Mouse (Mus musculus) lung, postnatal 0 days (tissue): ENCODE measurements around the gene Max. TPM values are rescaled to one million over a fixed set of nuclear protein-coding genes. Genes with fewer than 3 reads are reported as not detected.

Experiments
- ATAC-seq: fragments of 200-750 bp; cut with Nextera tagmentation; 2 replicates; pipeline ENCODE4 v1.8.0; 2017; ENCODE audit warnings: moderate library complexity
- DNase-seq: peaks from one replicate; pipeline ENCODE4 v3.0.0-alpha.2; 2016; ENCODE audit warnings: low spot score
- H3K27ac ChIP-seq: fragments of 300-500 bp; sonication (generic); 2 replicates; pipeline ENCODE4 v1.5.1; 2014; ENCODE audit warnings: antibody characterized with exemption, mild to moderate bottlenecking, low read length, mixed read lengths
- H3K27me3 ChIP-seq: fragments of 300-500 bp; sonication (generic); replicated peaks from 2 replicates; pipeline ENCODE4 v1.6.1; 2014; ENCODE audit warnings: low read length, mixed read lengths; ENCODE audit not compliant: insufficient read depth
- H3K36me3 ChIP-seq: fragments of 300-500 bp; sonication (generic); 2 replicates; pipeline ENCODE4 v1.6.1; 2014; ENCODE audit warnings: low read length, mixed read lengths; ENCODE audit not compliant: insufficient read depth
- H3K4me1 ChIP-seq: fragments of 300-500 bp; sonication (generic); 2 replicates; pipeline ENCODE4 v1.6.1; 2014; ENCODE audit warnings: antibody characterized with exemption, low read depth, low read length, mixed read lengths; ENCODE audit not compliant: insufficient read depth
- H3K4me2 ChIP-seq: fragments of 300-500 bp; sonication (generic); replicated peaks from 2 replicates; pipeline ENCODE4 v1.6.1; 2014; ENCODE audit warnings: low read depth, mild to moderate bottlenecking, low read length, moderate library complexity, mixed read lengths
- H3K4me3 ChIP-seq: fragments of 300-500 bp; sonication (generic); 2 replicates; pipeline ENCODE4 v1.5.1; 2014; ENCODE audit warnings: low read depth, low read length
- H3K9ac ChIP-seq: fragments of 300-500 bp; sonication (generic); replicated peaks from 2 replicates; pipeline ENCODE4 v1.6.1; 2014; ENCODE audit warnings: low read depth, mild to moderate bottlenecking
- H3K9me3 ChIP-seq: fragments of 300-500 bp; sonication (generic); 2 replicates; pipeline ENCODE4 v1.6.1; 2016; ENCODE audit warnings: low read length, mixed read lengths
- CTCF ChIP-seq: IDR thresholded peaks from 2 replicates; pipeline ENCODE4 v1.5.1; 2016; ENCODE audit warnings: antibody characterized with exemption, mild to moderate bottlenecking
- EP300 ChIP-seq: IDR thresholded peaks from 2 replicates; pipeline ENCODE4 v1.6.1; 2016; ENCODE audit warnings: antibody characterized with exemption, mild to moderate bottlenecking, control low read depth
- WGBS: fragments of 180-500 bp; shearing (Covaris S2); extraction: QIAGEN DNeasy Blood & Tissue Kit; methylation state at CpG from one replicate; pipeline ENCODE4 v1.1.7; 2014; 5-methylcytosine and 5-hydroxymethylcytosine counted together
- polyA plus RNA-seq: library from polyadenylated mRNA; unstranded; fragments of >200 nt; fragmentation: Nextera tagmentation; extraction: Ambion mirVana; gene quantifications from 2 replicates; pipeline ENCODE4 v1.2.1, GENCODE M21; 2015

Max gene
- polyA plus RNA-seq, 1 experiment from 2014 or later, result 20.9 TPM

DNA sequence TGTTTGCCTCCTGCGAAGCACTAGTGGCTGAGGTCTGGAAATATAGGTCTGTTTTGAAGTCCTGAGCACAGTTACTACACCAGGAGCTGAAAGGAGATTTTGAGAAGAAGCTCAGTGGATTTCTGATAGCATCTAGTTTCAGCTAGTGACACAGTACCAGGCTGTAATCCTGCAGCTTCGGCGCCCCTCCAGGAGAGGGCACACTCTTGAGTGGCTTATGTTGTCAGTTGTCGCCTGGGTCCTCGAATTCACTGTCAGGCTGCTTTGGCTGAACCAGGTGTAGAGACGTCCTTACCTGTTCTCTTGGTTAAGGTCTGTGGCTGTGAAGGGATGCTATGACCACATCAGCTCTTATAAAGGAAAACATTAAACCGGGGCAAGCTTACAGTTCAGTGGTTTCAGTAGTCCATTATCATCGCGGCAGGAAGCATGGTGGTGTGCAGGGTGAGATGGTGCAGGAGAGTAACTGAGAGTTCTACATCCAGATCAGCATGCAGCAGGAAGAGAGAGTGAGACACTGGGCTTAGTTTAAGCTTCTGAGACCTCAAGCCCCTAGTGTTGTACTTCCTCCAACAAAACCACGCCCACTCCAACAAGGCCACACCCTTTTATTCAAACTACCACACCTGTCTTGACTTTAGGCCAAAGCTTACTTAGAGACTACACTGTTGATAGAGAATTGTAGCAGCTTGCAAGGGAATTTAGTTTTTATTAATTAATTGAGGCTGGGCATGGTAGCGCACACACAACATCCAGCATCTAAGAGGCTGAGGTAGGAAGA, 72.4 kb downstream of the Max start:
- Histone ChIP-seq H3K9me3 (no peaks in the 10 kb centered on the region), H3K4me2 (no peak overlapping the region), H3K9ac (no peak overlapping the region), H3K36me3 (0 out of 2 replicates have a peak, but pooled peaks cover 3% of the 10 kb centered on the region), H3K4me3 (no peak overlapping the region), H3K4me1 (no peaks in the 10 kb centered on the region), H3K27me3 (no peaks in the 10 kb centered on the region), H3K27ac (no peak overlapping the region)
- DNase-seq, result peak; percentile 32
- 86% methylated on average over 11 of the region's 11 CpGs for WGBS
- TF ChIP-seq CTCF (peak; percentile 18; the same call in 1 of the 2 replicates), EP300 (no peak)
- no peak for ATAC-seq

DNA sequence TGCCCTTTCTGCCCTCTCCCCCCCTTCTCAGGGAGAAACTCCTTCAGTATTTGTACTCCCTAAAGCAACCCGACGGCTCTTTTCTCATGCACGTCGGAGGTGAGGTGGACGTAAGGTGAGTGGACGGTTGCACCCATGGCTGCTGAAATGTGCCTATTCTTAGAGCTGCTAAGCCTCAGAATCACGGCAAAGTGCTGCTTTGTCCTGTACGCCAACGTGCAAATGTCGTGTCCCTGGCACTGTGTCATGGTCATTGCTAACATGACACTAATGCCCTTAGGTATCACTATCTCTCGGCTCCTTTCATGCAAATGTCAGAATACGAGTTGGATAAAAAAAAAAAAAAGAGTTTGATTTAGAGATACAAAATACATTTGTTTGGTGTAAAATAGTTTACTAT, 74.1 kb downstream of the Max start:
- no peak overlapping the region for H3K27ac ChIP-seq
- ATAC-seq (no peak), DNase-seq (no peak)
- 0 out of 2 replicates have a peak, but pooled peaks cover 3% of the 10 kb centered on the region for H3K36me3 ChIP-seq
- 92% methylated on average over 12 of the region's 12 CpGs for WGBS
- H3K4me2 ChIP-seq, result no peak overlapping the region
- no peaks in the 10 kb centered on the region for H3K9me3 ChIP-seq
- no peaks in the 10 kb centered on the region for H3K27me3 ChIP-seq
- no peak overlapping the region for H3K4me3 ChIP-seq
- TF ChIP-seq CTCF (no peak), EP300 (no peak)
- H3K4me1 ChIP-seq, result peaks cover 5% of the 10 kb centered on the region; the same call in 1 of the 2 replicates
- H3K9ac ChIP-seq, result no peak overlapping the region

Other genes starting within 250 kb of the Max start
- 109 and 114 TPM in 2 replicates for gene Churc1, start 196.7 kb downstream of the Max start, polyA plus RNA-seq
- 15.8 and 18.9 TPM in 2 replicates for gene Fntb, start 196.6 kb downstream of the Max start, polyA plus RNA-seq
- 21.3 TPM in 2 replicates for gene Gpx2, start 166.6 kb downstream of the Max start, polyA plus RNA-seq
- gene Rab15, start 139.3 kb downstream of the Max start, polyA plus RNA-seq, result 20.7 and 22.6 TPM in 2 replicates